Mouse (Mus musculus) hindbrain, embryonic 13.5 days (tissue): Measurements from ENCODE around the gene Usp49. TPM values are rescaled to one million over a fixed set of nuclear protein-coding genes. Genes with fewer than 3 reads are reported as not detected.
"Not testable (repeated sequence)": the region's sequence is repeated elsewhere in the genome, so short reads cannot be mapped to it uniquely, and the experiment has no call there.

ENCODE experiments used
- ATAC-seq: fragments of 200-750 bp; cut with Nextera tagmentation; 2 replicates; pipeline ENCODE4 v1.8.0; 2017; ENCODE audit warnings: moderate TSS enrichment; ENCODE audit not compliant: low FRiP score
- H3K27ac ChIP-seq: fragments of 300-500 bp; sonication (generic); 2 replicates; pipeline ENCODE4 v1.5.1; 2015; ENCODE audit warnings: inconsistent platforms, mild to moderate bottlenecking, moderate library complexity
- H3K27me3 ChIP-seq: fragments of 300-500 bp; sonication (generic); 2 replicates; pipeline ENCODE4 v1.6.1; 2015; ENCODE audit warnings: mild to moderate bottlenecking, inconsistent platforms
- H3K36me3 ChIP-seq: fragments of 300-500 bp; sonication (generic); 2 replicates; pipeline ENCODE4 v1.6.1; 2015; ENCODE audit warnings: mild to moderate bottlenecking, inconsistent platforms
- H3K4me1 ChIP-seq: fragments of 300-500 bp; sonication (generic); replicated peaks from 2 replicates; pipeline ENCODE4 v1.6.1; 2015; ENCODE audit warnings: inconsistent platforms
- H3K4me2 ChIP-seq: fragments of 300-500 bp; sonication (generic); 2 replicates; pipeline ENCODE4 v1.6.1; 2015; ENCODE audit warnings: inconsistent platforms, mild to moderate bottlenecking, moderate library complexity
- H3K4me3 ChIP-seq: fragments of 300-500 bp; sonication (generic); 2 replicates; pipeline ENCODE4 v1.5.1; 2015; ENCODE audit warnings: mild to moderate bottlenecking, inconsistent platforms
- H3K9ac ChIP-seq: fragments of 300-500 bp; sonication (generic); 2 replicates; pipeline ENCODE4 v1.6.1; 2015; ENCODE audit warnings: mild to moderate bottlenecking, inconsistent platforms
- H3K9me3 ChIP-seq: fragments of 300-500 bp; sonication (generic); 2 replicates; pipeline ENCODE4 v1.6.1; 2016; ENCODE audit warnings: inconsistent platforms
- WGBS: fragments of 180-500 bp; shearing (Covaris S2); methylation state at CpG from one replicate; pipeline ENCODE4 v1.1.7; 2015; 5-methylcytosine and 5-hydroxymethylcytosine counted together
- polyA plus RNA-seq: library from polyadenylated mRNA; unstranded; fragments of >200 nt; fragmentation: Nextera tagmentation; extraction: Ambion mirVana; gene quantifications from 2 replicates; pipeline ENCODE4 v1.2.1, GENCODE M21; 2015

The Usp49 gene
- polyA plus RNA-seq, 1 experiment from 2014 or later: 8.6 TPM

DNA sequence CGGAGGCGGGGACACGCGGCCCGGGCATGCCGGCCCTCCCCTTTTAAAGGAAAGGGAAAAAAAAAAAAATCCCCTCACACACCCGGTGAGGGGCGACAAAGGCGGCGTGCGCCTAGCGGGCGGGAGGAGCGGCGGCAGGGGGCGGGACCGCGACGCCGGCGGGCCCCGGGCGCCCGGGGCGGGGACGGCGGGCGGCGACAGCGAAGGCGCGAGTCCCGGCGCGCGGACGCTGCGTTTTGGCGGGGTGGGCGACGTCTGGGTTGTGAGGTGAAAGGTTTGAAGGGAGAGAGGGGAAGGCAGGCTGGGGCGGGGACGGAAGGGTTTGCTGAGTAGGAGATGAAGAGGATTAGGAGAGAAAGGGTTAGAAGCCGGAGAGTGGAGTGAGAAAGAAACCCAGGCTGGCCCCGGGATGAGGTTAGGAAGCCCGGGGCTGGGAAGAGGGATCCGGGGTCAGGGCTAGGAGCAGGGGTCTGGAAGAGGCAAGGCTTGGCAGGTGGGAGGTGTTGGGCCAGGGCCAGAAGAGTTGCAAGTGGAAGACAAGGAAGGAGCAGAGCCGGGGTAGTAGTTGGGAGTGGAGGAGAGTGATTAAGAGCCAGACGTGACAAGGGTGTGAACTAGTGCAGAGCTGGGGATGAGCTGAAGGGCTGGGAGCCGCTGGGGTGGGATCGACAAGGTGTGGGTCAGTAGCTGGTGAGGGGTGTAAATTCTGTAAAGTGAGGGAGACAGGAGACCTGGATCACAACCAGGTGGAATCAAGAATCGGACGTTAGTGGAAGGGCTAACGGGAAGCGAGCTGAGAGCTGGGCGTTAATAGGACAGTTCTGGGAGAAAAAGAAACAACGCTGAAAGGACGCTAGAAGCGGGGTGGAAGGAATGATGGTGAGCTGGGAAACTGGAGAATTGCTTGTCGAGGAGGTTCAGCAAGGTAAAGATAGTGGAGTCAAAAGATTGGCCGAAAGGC, 493 bp upstream of the Usp49 start:
- Histone ChIP-seq H3K27me3 (no peaks in the 10 kb centered on the region), H3K36me3 (peaks cover 16% of the 10 kb centered on the region; the same call in 1 of the 2 replicates), H3K4me3 (peak overlapping the region; percentile 71), H3K9ac (peak overlapping the region; percentile 87), H3K27ac (peak overlapping the region; percentile 97), H3K4me1 (peaks cover 46% of the 10 kb centered on the region), H3K9me3 (no peaks in the 10 kb centered on the region), H3K4me2 (peak overlapping the region; percentile 85)
- WGBS: under 1% methylated on average over 56 of the region's 61 CpGs
- peak; percentile 75 for ATAC-seq

GRCm38 (mm10) chr17:47632181-47632840, 1.8 kb downstream of the Usp49 start:
- Histone ChIP-seq H3K27me3 (no peaks in the 10 kb centered on the region), H3K4me3 (0 out of 2 replicates have a peak overlapping the region, but pooled peaks have one; percentile 3), H3K9ac (no peak overlapping the region), H3K36me3 (peaks cover 10% of the 10 kb centered on the region; the same call in 1 of the 2 replicates), H3K4me1 (peaks cover 46% of the 10 kb centered on the region), H3K4me2 (peak overlapping the region; percentile 29), H3K9me3 (no peaks in the 10 kb centered on the region), H3K27ac (no peak overlapping the region)
- ATAC-seq: no peak
- 71% methylated on average over 4 of the region's 4 CpGs for WGBS

GRCm38 (mm10) chr17:47633999-47634770, 3.7 kb downstream of the Usp49 start:
- no peak overlapping the region for H3K9ac ChIP-seq
- ATAC-seq: no peak
- no peaks in the 10 kb centered on the region for H3K9me3 ChIP-seq
- H3K4me1 ChIP-seq: peaks cover 39% of the 10 kb centered on the region
- no peak overlapping the region for H3K4me2 ChIP-seq
- WGBS: 79% methylated on average over 7 of the region's 7 CpGs
- H3K27me3 ChIP-seq: no peaks in the 10 kb centered on the region
- H3K36me3 ChIP-seq: peaks cover 10% of the 10 kb centered on the region; the same call in 1 of the 2 replicates
- no peak overlapping the region for H3K4me3 ChIP-seq
- H3K27ac ChIP-seq: no peak overlapping the region

GRCm38 (mm10) chr17:47642992-47643391, 12.5 kb downstream of the Usp49 start:
- ATAC-seq: no peak
- peaks cover 8% of the 10 kb centered on the region; the same call in 1 of the 2 replicates for H3K4me1 ChIP-seq
- H3K9me3 ChIP-seq: no peaks in the 10 kb centered on the region
- H3K4me3 ChIP-seq: no peak overlapping the region
- no peak overlapping the region for H3K9ac ChIP-seq
- WGBS: 76% methylated on average over 2 of the region's 2 CpGs
- no peak overlapping the region for H3K4me2 ChIP-seq
- H3K27me3 ChIP-seq: no peaks in the 10 kb centered on the region
- H3K36me3 ChIP-seq: no peaks in the 10 kb centered on the region
- H3K27ac ChIP-seq: no peak overlapping the region

DNA sequence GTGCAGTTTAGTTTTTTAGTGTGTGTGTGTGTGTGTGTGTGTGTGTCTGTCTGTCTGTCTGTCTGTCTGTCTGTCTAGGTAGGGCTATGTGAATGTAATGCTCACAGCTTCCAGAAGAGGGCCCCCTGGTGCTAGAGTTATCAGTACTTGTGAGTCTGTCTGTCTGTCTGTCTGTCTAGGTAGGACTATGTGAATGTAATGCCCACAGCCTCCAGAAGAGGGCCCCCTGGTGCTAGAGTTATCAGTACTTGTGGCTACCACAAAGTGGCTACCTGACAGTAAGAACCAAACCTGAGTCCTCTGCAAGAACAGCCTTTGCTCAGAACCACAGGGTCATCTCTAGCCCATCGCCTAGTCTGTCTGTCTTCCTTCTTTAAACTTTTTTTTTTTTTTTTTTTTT, 16.2 kb downstream of the Usp49 start:
- Histone ChIP-seq H3K4me1 (0 out of 2 replicates have a peak, but pooled peaks cover 6% of the 10 kb centered on the region), H3K4me2 (no peak overlapping the region), H3K4me3 (no peak overlapping the region), H3K27ac (no peak overlapping the region), H3K27me3 (no peaks in the 10 kb centered on the region), H3K9ac (no peak overlapping the region), H3K9me3 (no peaks in the 10 kb centered on the region), H3K36me3 (peaks cover 6% of the 10 kb centered on the region)
- 70% methylated on average over 1 of the region's 1 CpGs for WGBS
- ATAC-seq: no peak

DNA sequence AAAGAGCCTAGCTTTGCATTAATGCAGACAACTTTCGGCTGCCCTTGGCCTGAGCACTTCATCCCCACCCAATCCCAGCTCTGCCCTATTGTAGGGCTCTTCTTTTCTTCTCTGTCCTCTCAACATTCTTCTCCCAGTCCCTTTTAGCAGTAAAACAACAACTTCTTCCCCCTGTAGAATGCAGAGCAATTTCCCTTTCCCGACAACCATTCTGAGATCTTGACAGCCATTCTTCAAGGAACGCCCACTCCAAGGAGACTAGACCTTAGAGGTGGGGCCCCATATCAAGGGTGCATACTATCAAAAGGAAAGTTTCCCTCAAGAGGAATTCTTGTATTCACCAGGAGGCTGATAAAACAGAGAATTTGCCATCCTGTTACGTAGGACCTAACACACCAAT, 18.5 kb downstream of the Usp49 start:
- Histone ChIP-seq H3K9ac (no peak overlapping the region), H3K9me3 (no peaks in the 10 kb centered on the region), H3K4me1 (peaks cover 6% of the 10 kb centered on the region; the same call in 1 of the 2 replicates), H3K27me3 (no peaks in the 10 kb centered on the region), H3K27ac (no peak overlapping the region), H3K4me2 (no peak overlapping the region), H3K36me3 (peaks cover 11% of the 10 kb centered on the region), H3K4me3 (no peak overlapping the region)
- ATAC-seq: no peak
- 33% methylated on average over 4 of the region's 4 CpGs for WGBS

DNA sequence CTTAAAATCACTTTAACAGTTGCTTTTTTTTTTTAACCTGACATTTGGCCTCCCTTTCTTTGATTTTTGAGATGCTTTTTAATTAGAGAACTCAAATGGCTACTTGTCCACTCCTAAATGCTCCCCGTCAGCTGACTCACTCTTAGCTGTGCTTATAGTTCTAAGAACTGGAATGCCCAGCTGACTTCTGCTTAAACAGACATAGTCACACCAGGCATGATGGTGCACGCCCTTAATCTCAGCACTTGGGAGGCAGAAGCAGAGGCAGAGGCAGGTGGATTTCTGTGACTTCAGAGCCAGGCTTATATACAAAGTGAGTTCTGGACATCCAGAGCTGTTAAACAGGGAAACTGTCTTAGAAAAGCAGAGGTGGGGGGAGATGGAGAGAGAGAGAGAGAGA, 21.5 kb downstream of the Usp49 start:
- 53% methylated on average over 2 of the region's 2 CpGs for WGBS
- ATAC-seq: no peak
- H3K4me2 ChIP-seq: no peak overlapping the region
- no peak overlapping the region for H3K4me3 ChIP-seq
- peaks cover 11% of the 10 kb centered on the region for H3K36me3 ChIP-seq
- H3K27me3 ChIP-seq: no peaks in the 10 kb centered on the region
- H3K9me3 ChIP-seq: no peaks in the 10 kb centered on the region
- H3K27ac ChIP-seq: peak overlapping the region; percentile 48; the same call in 1 of the 2 replicates
- H3K9ac ChIP-seq: no peak overlapping the region
- peaks cover 3% of the 10 kb centered on the region; the same call in 1 of the 2 replicates for H3K4me1 ChIP-seq

DNA sequence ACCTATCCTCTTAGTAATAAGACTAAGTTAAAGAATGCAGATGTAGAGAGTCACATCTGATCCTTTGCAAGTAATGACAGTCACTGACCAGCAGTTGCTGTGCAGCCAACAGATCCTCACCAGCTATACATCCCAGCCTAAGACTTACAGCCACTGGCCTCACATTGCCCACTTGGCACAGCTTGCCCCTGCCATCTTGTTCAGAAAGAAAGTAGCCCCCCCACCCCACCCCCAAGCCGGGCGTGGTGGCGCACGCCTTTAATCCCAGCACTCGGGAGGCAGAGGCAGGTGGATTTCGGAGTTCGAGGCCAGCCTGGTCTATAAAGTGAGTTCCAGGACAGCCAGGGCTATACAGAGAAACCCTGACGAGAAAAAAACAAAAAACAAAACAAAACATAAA, 23.9 kb downstream of the Usp49 start:
- not testable (repeated sequence) for H3K9me3 ChIP-seq, H3K27ac ChIP-seq, H3K27me3 ChIP-seq, ATAC-seq, H3K4me2 ChIP-seq, H3K9ac ChIP-seq, H3K4me3 ChIP-seq, H3K4me1 ChIP-seq
- H3K36me3 ChIP-seq: peaks cover 13% of the 10 kb centered on the region
- 92% methylated on average over 8 of the region's 8 CpGs for WGBS

- H3K9ac ChIP-seq: no peak overlapping the region
- H3K27me3 ChIP-seq: no peaks in the 10 kb centered on the region
- ATAC-seq: no peak
- peaks cover 3% of the 10 kb centered on the region; the same call in 1 of the 2 replicates for H3K4me1 ChIP-seq
- H3K4me2 ChIP-seq: no peak overlapping the region
- peaks cover 17% of the 10 kb centered on the region for H3K36me3 ChIP-seq
- H3K4me3 ChIP-seq: no peak overlapping the region
- WGBS: 78% methylated on average over 5 of the region's 5 CpGs
- no peaks in the 10 kb centered on the region for H3K9me3 ChIP-seq
- no peak overlapping the region for H3K27ac ChIP-seq
Measured at GRCm38 (mm10) chr17:47655697-47656096, 25.2 kb downstream of the Usp49 start.

DNA sequence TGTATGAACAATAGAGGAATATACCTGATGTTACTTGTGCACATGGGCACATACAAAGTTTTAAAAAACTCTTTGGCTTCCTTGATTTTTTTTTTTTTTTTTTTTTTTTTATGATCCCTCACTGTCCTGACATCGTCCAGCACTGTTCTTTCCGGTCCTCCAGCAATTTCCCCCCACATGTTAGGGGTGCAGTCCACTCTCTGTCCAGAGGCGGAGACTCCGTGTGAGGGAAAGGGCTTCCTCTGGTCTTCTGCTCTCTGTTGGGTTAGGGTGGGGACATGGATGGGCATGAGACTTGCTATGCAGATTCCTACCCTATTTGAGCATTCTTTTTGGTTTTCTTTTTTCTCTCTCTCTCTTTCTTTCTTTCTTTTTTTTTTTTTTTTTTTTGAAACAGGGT, 27.4 kb downstream of the Usp49 start:
- no peaks in the 10 kb centered on the region for H3K27me3 ChIP-seq
- H3K4me2 ChIP-seq: no peak overlapping the region
- no peak for ATAC-seq
- H3K9me3 ChIP-seq: no peaks in the 10 kb centered on the region
- WGBS: 89% methylated on average over 4 of the region's 4 CpGs
- no peaks in the 10 kb centered on the region for H3K4me1 ChIP-seq
- H3K4me3 ChIP-seq: no peak overlapping the region
- H3K36me3 ChIP-seq: peaks cover 15% of the 10 kb centered on the region
- no peak overlapping the region for H3K9ac ChIP-seq
- no peak overlapping the region for H3K27ac ChIP-seq

GRCm38 (mm10) chr17:47658741-47659243, 28.3 kb downstream of the Usp49 start:
- H3K9ac ChIP-seq: no peak overlapping the region
- no peak overlapping the region for H3K4me3 ChIP-seq
- H3K36me3 ChIP-seq: peaks cover 10% of the 10 kb centered on the region
- peaks cover 6% of the 10 kb centered on the region; the same call in 1 of the 2 replicates for H3K4me1 ChIP-seq
- 91% methylated on average over 3 of the region's 3 CpGs for WGBS
- no peaks in the 10 kb centered on the region for H3K27me3 ChIP-seq
- H3K4me2 ChIP-seq: no peak overlapping the region
- H3K27ac ChIP-seq: no peak overlapping the region
- no peak for ATAC-seq
- no peaks in the 10 kb centered on the region for H3K9me3 ChIP-seq
